Mouse (Mus musculus) heart, embryonic 11.5 days (tissue): ENCODE measurements around the gene Cep152. TPM values are rescaled to one million over a fixed set of nuclear protein-coding genes. Genes with fewer than 3 reads are reported as not detected.

ENCODE experiments used
- ATAC-seq: fragments of 200-750 bp; cut with Nextera tagmentation; replicated peaks from 2 replicates; pipeline ENCODE4 v1.8.0; 2017; ENCODE audit warnings: moderate library complexity; ENCODE audit not compliant: insufficient number of reproducible peaks, low FRiP score, low TSS enrichment
- H3K27ac ChIP-seq: fragments of 300-500 bp; sonication (generic); 2 replicates; pipeline ENCODE4 v1.5.1; 2014; ENCODE audit warnings: mild to moderate bottlenecking, low read depth, low read length
- H3K27me3 ChIP-seq: fragments of 300-500 bp; sonication (generic); 2 replicates; pipeline ENCODE4 v1.6.1; 2014; ENCODE audit warnings: mild to moderate bottlenecking, low read length, mixed read lengths; ENCODE audit not compliant: control insufficient read depth, insufficient read depth
- H3K36me3 ChIP-seq: fragments of 300-500 bp; sonication (generic); 2 replicates; pipeline ENCODE4 v1.6.1; 2014; ENCODE audit warnings: mild to moderate bottlenecking, low read length, moderate library complexity, mixed read lengths; ENCODE audit not compliant: control insufficient read depth, insufficient read depth
- H3K4me1 ChIP-seq: fragments of 300-500 bp; sonication (generic); 2 replicates; pipeline ENCODE4 v1.6.1; 2014; ENCODE audit warnings: low read length; ENCODE audit not compliant: control insufficient read depth, insufficient read depth
- H3K4me2 ChIP-seq: fragments of 300-500 bp; sonication (generic); 2 replicates; pipeline ENCODE4 v1.6.1; 2014; ENCODE audit warnings: mild to moderate bottlenecking, moderate library complexity
- H3K4me3 ChIP-seq: fragments of 300-500 bp; sonication (generic); 2 replicates; pipeline ENCODE4 v1.5.1; 2014; ENCODE audit warnings: low read depth, low read length
- H3K9ac ChIP-seq: fragments of 300-500 bp; sonication (generic); 2 replicates; pipeline ENCODE4 v1.6.1; 2014; ENCODE audit warnings: mild to moderate bottlenecking, low read depth, low read length, moderate library complexity
- H3K9me3 ChIP-seq: fragments of 300-500 bp; sonication (generic); replicated peaks from 2 replicates; pipeline ENCODE4 v1.6.1; 2016; ENCODE audit warnings: low read length; ENCODE audit not compliant: control insufficient read depth
- WGBS: fragments of 180-500 bp; shearing (Covaris S2); extraction: QIAGEN DNeasy Blood & Tissue Kit; methylation state at CpG from one replicate; pipeline ENCODE4 v1.1.7; 2014; ENCODE audit not compliant: insufficient replicate concordance; 5-methylcytosine and 5-hydroxymethylcytosine counted together
- polyA plus RNA-seq: library from polyadenylated mRNA; unstranded; fragments of >200 nt; fragmentation: Nextera tagmentation; extraction: Ambion mirVana; gene quantifications from 2 replicates; pipeline ENCODE4 v1.2.1, GENCODE M21; 2014

The Cep152 gene
- polyA plus RNA-seq, 1 experiment from 2014 or later, result 5.2 TPM

DNA sequence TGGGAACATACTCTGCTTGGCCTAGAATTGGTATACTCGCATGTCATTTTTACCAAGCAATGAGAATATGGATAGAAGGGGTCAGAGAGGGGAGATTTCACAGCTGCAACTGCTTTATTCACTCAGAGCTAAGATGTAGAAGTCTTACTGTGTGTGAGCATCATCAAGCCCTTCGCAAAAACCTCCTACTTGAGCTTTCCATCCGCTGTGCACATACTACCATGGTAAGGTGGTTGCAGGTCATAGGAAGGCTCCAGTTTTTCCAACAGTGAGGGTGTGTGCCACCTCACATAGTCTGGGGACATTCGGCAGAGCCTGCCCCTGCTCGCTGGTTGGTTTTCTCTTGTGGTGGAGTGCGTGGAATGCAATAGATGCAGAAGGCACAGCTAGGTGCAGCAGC is 64.9 kb downstream of the Cep152 start:
- Histone ChIP-seq H3K9me3 (no peaks in the 10 kb centered on the region), H3K27me3 (no peaks in the 10 kb centered on the region), H3K4me1 (no peaks in the 10 kb centered on the region), H3K36me3 (no peaks in the 10 kb centered on the region), H3K4me3 (no peak overlapping the region), H3K4me2 (no peak overlapping the region), H3K27ac (no peak overlapping the region), H3K9ac (no peak overlapping the region)
- ATAC-seq, result no peak
- WGBS, result 87% methylated on average over 6 of the region's 6 CpGs

DNA sequence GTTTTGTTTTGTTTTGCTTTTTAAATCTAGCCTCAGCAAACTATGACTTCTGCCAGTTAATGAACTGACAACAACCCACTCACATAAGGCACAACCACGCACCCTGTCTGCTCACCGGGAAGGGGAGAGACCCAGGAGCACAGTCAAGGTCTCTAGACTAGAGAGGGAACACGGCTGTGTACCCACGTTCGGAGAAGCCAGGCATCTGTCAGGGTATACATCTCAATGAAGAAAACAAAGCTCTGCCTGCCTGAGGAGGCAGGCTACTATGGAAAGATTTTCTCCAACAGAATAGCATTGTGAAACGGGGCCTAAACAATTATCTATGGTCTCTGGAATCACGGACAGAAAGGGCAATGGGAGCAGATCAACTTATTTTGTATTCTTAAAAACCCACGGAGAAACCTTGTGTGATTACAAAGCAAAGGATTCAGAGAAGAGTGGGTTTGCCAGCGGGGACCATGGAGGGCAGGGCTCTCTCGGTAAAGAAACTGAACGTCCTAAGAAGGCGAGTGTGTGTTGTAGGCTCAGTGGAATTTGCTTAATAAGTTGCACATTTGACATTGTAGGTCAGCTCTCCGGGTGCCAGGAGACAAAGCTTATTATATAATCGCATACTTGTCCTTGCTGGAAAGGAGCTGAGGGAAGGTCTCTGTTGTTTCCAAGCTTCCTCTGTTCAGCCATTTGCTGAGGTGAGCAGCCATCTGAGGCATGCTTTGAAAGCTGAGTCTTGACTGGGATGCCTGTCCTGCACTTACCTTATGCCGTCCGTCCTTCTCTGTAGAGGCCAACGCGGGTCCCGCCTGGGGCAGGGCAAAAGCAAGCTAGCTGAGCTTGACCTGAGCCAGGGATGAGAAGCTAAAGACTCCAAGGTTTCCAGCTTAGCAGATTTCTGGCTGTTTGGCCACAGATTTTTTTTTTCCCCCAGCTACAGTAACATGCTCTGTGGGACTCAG is 66.0 kb downstream of the Cep152 start:
- WGBS, result 79% methylated on average over 19 of the region's 19 CpGs
- no peaks in the 10 kb centered on the region for H3K4me1 ChIP-seq

DNA sequence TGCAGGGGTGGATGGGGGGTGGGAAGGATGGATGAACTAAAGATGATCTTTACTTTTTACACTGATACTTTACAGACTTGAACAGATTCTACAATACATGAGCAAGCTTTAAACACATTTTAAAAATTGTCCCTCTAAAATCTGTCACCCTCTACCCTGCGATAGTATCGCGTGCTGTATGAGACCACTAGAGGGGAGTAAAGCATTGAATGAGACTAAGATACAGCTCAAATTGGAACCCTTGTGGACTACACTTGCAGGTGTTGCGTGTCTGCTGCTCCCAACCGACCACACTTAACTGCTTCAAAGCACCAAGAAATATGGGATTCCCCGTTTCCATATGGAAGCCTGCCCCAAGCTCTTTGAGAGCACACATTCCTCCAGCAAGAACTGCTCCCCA is 69.1 kb downstream of the Cep152 start:
- no peaks in the 10 kb centered on the region for H3K27me3 ChIP-seq
- H3K4me3 ChIP-seq, result no peak overlapping the region
- WGBS, result 70% methylated on average over 6 of the region's 6 CpGs
- no peak for ATAC-seq
- no peak overlapping the region for H3K4me2 ChIP-seq
- no peaks in the 10 kb centered on the region for H3K4me1 ChIP-seq
- H3K27ac ChIP-seq, result no peak overlapping the region
- no peak overlapping the region for H3K9ac ChIP-seq
- no peaks in the 10 kb centered on the region for H3K36me3 ChIP-seq
- H3K9me3 ChIP-seq, result no peaks in the 10 kb centered on the region

More for the DNA sequence above, 66.0 kb downstream of the Cep152 start:
- Histone ChIP-seq H3K4me3 (no peak overlapping the region), H3K27me3 (no peaks in the 10 kb centered on the region), H3K27ac (no peak overlapping the region), H3K4me2 (no peak overlapping the region), H3K9me3 (no peaks in the 10 kb centered on the region), H3K36me3 (no peaks in the 10 kb centered on the region), H3K9ac (no peak overlapping the region)
- ATAC-seq, result no peak

DNA sequence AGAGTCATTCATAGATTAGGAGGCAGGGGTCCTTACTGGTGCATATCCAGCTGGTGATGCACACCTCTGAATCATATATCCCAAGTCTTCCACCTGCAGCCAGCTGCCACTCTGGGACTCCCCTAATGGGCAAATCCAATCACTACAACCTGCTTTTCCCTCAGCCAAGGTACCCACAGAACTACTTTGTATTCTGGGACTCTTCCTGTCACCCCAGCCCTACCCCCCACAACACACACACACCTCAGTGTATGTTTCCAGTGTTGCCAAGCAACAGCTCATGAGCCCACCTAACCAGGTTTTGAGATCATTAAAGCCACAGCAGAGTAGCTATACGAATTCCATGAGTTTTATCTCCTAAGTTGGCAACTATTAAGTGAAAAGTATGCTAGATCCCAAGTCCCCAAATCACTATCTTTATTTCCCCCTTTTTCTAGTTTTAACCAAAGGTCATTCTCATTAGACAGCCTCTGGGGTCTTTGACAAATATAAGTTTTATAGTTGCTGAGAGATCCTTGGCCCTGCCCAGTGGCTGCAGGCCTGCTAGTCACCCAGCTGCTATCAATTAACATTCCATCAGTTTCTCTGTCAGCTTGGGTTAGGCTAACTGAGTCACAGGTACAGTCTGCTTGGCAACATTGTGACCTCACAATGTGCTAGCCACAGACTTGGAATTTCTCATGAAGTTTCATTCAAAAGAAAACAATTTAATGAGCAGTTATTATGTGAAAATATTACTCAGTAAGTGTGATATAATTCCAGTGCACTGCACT is 75.9 kb downstream of the Cep152 start:
- ATAC-seq, result no peak
- no peak overlapping the region for H3K27ac ChIP-seq
- no peak overlapping the region for H3K4me2 ChIP-seq
- H3K9me3 ChIP-seq, result no peaks in the 10 kb centered on the region
- no peaks in the 10 kb centered on the region for H3K27me3 ChIP-seq
- H3K4me3 ChIP-seq, result no peak overlapping the region
- 49% methylated on average over 1 of the region's 1 CpGs for WGBS
- no peaks in the 10 kb centered on the region for H3K36me3 ChIP-seq
- no peak overlapping the region for H3K9ac ChIP-seq
- no peaks in the 10 kb centered on the region for H3K4me1 ChIP-seq

DNA sequence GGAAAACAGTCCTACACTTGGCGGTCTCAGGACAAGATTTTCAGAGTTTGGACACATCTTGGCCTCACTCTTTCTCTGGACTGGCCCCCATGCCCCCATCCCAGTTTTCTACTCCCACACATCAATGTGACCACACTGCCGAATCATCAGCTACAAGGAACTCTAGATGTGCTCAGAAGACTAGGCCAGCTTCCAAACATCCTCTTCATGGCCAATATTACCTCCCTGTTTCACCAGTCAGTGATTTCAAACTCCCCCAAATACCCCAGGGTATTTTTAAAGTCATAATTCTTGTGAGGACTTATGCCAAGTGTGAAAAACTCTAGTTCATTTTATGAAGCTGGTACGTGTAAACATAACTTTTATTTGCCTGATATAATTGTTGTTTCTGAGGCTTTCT is 79.9 kb downstream of the Cep152 start:
- no peak for ATAC-seq
- Histone ChIP-seq H3K4me3 (no peak overlapping the region), H3K27me3 (no peaks in the 10 kb centered on the region), H3K27ac (no peak overlapping the region), H3K9ac (no peak overlapping the region), H3K9me3 (no peaks in the 10 kb centered on the region), H3K36me3 (no peaks in the 10 kb centered on the region), H3K4me1 (no peaks in the 10 kb centered on the region), H3K4me2 (no peak overlapping the region)
- WGBS, result 84% methylated on average over 3 of the region's 3 CpGs

DNA sequence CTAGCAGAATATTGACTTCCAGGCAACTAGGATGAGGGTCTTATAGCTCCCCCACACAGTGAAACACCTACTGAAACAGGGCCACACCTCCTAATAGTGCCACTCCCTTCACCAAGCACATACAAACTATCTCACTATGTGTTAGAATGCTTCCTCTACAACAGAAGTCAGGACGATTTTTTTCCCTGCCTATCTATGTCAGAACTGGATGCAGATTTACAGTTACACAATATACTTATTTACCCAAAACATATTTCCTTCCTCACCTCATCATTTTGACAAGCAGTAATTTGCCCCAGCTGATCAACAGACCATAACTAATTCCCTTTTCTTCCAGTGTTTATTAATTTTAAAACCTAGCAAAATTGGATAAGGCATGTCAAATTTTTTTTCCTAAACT is 81.3 kb downstream of the Cep152 start:
- H3K4me1 ChIP-seq, result no peaks in the 10 kb centered on the region
- WGBS, result 57% methylated on average over 1 of the region's 1 CpGs
- no peak overlapping the region for H3K27ac ChIP-seq
- ATAC-seq, result no peak
- no peak overlapping the region for H3K9ac ChIP-seq
- no peaks in the 10 kb centered on the region for H3K27me3 ChIP-seq
- H3K4me3 ChIP-seq, result no peak overlapping the region
- H3K4me2 ChIP-seq, result no peak overlapping the region
- H3K36me3 ChIP-seq, result no peaks in the 10 kb centered on the region
- H3K9me3 ChIP-seq, result no peaks in the 10 kb centered on the region

DNA sequence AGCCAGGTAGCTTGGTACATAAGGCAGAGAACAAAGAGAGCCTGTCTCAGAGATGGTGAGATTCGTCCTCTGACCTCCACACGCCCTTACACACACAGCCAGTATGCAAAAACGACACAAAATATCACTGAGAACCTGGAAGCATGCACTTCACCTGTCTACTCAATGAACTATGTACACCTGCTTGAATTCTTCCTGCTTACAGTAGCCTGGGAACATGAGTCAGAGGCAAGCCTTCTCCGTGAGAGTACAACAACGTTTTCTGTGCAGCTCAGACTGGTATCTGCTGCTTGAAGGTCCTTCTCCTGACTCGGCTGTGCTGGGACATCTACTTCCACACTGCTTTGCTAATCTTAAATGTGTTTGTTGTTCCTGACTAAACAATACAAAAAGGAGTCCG is 83.5 kb downstream of the Cep152 start:
- H3K4me2 ChIP-seq, result no peak overlapping the region

DNA sequence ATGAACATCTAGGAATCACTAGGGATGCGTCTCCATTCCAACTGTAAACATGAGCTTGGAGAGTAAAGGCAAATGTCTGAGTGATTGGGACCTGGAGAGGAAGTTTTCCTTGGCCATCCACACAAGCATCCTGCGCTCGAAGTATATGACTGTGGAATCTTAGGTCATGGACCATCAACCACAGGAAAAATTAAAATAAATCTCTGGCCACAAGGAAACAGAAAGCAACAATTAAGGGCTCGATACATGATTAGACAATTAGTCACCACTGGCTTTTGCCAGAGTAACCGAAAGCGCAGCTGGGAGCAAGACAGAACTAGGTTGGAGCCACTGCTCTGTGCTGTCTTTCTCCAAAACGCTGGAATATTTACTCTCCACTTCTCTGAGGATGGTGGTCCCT is 84.3 kb downstream of the Cep152 start:
- H3K4me1 ChIP-seq, result no peaks in the 10 kb centered on the region
- H3K9ac ChIP-seq, result no peak overlapping the region
- no peak overlapping the region for H3K4me3 ChIP-seq
- no peak for ATAC-seq
- H3K9me3 ChIP-seq, result no peaks in the 10 kb centered on the region
- 76% methylated on average over 7 of the region's 7 CpGs for WGBS
- no peak overlapping the region for H3K4me2 ChIP-seq
- no peaks in the 10 kb centered on the region for H3K27me3 ChIP-seq
- H3K27ac ChIP-seq, result no peak overlapping the region
- H3K36me3 ChIP-seq, result no peaks in the 10 kb centered on the region

More for the DNA sequence above, 83.5 kb downstream of the Cep152 start:
- H3K9me3 ChIP-seq, result no peaks in the 10 kb centered on the region
- H3K4me1 ChIP-seq, result no peaks in the 10 kb centered on the region
- no peaks in the 10 kb centered on the region for H3K27me3 ChIP-seq
- no peak overlapping the region for H3K9ac ChIP-seq
- ATAC-seq, result no peak
- H3K27ac ChIP-seq, result no peak overlapping the region
- H3K36me3 ChIP-seq, result no peaks in the 10 kb centered on the region
- 59% methylated on average over 7 of the region's 7 CpGs for WGBS
- no peak overlapping the region for H3K4me3 ChIP-seq
